Mouse (Mus musculus) liver, embryonic 11.5 days (tissue): ENCODE results near the gene 4931428F04Rik. TPM values are rescaled to one million over a fixed set of nuclear protein-coding genes. Genes with fewer than 3 reads are reported as not detected.
"Not testable (repeated sequence)": the region's sequence is repeated elsewhere in the genome, so short reads cannot be mapped to it uniquely, and the experiment has no call there.

Source experiments
- ATAC-seq: fragments of 200-750 bp; cut with Nextera tagmentation; replicated peaks from 2 replicates; pipeline ENCODE4 v1.8.0; 2017; ENCODE audit warnings: moderate number of reproducible peaks, mild to moderate bottlenecking, moderate TSS enrichment, moderate library complexity; ENCODE audit not compliant: low FRiP score
- DNase-seq: peaks from one replicate; pipeline ENCODE4 v3.0.0-alpha.2; 2017; ENCODE audit warnings: low spot score
- H3K27ac ChIP-seq: fragments of 300-500 bp; sonication (generic); 2 replicates; pipeline ENCODE4 v1.5.1; 2014; ENCODE audit warnings: mild to moderate bottlenecking, low read depth, low read length, control low read depth
- H3K27me3 ChIP-seq: fragments of 300-500 bp; sonication (generic); replicated peaks from 2 replicates; pipeline ENCODE4 v1.6.1; 2014; ENCODE audit warnings: low read length, mixed read lengths; ENCODE audit not compliant: control insufficient read depth, insufficient read depth
- H3K36me3 ChIP-seq: fragments of 300-500 bp; sonication (generic); 2 replicates; pipeline ENCODE4 v1.6.1; 2014; ENCODE audit warnings: mild to moderate bottlenecking, low read length, moderate library complexity, mixed read lengths; ENCODE audit not compliant: control insufficient read depth, insufficient read depth
- H3K4me1 ChIP-seq: fragments of 300-500 bp; sonication (generic); replicated peaks from 2 replicates; pipeline ENCODE4 v1.6.1; 2014; ENCODE audit warnings: low read length, mixed read lengths; ENCODE audit not compliant: control insufficient read depth, insufficient read depth
- H3K4me2 ChIP-seq: fragments of 300-500 bp; sonication (generic); 2 replicates; pipeline ENCODE4 v1.6.1; 2014; ENCODE audit warnings: mild to moderate bottlenecking, control low read depth, moderate library complexity
- H3K4me3 ChIP-seq: fragments of 300-500 bp; sonication (generic); 2 replicates; pipeline ENCODE4 v1.5.1; 2014; ENCODE audit warnings: low read depth, low read length, control low read depth
- H3K9ac ChIP-seq: fragments of 300-500 bp; sonication (generic); 2 replicates; pipeline ENCODE4 v1.6.1; 2014; ENCODE audit warnings: low read depth, low read length, control low read depth
- H3K9me3 ChIP-seq: fragments of 300-500 bp; sonication (generic); 2 replicates; pipeline ENCODE4 v1.6.1; 2016; ENCODE audit warnings: low read length, inconsistent platforms, mixed read lengths; ENCODE audit not compliant: control insufficient read depth
- WGBS: fragments of 180-500 bp; shearing (Covaris S2); extraction: QIAGEN DNeasy Blood & Tissue Kit; methylation state at CpG from one replicate; pipeline ENCODE4 v1.1.7; 2014; 5-methylcytosine and 5-hydroxymethylcytosine counted together
- microRNA counts: library from miRNA; unstranded; fragments of <30 nt; microRNA quantifications from one replicate; lab custom pipeline; 2015
- microRNA-seq: library from miRNA; unstranded; fragments of <30 nt; microRNA quantifications from one replicate; pipeline ENCODE4, GENCODE M21; 2017; ENCODE audit warnings: borderline number of aligned reads
- polyA plus RNA-seq: library from polyadenylated mRNA; unstranded; fragments of >200 nt; fragmentation: Nextera tagmentation; extraction: Ambion mirVana; gene quantifications from 2 replicates; pipeline ENCODE4 v1.2.1, GENCODE M21; 2014

4931428F04Rik gene
- polyA plus RNA-seq, 1 experiment from 2014 or later: 4.7 TPM

DNA sequence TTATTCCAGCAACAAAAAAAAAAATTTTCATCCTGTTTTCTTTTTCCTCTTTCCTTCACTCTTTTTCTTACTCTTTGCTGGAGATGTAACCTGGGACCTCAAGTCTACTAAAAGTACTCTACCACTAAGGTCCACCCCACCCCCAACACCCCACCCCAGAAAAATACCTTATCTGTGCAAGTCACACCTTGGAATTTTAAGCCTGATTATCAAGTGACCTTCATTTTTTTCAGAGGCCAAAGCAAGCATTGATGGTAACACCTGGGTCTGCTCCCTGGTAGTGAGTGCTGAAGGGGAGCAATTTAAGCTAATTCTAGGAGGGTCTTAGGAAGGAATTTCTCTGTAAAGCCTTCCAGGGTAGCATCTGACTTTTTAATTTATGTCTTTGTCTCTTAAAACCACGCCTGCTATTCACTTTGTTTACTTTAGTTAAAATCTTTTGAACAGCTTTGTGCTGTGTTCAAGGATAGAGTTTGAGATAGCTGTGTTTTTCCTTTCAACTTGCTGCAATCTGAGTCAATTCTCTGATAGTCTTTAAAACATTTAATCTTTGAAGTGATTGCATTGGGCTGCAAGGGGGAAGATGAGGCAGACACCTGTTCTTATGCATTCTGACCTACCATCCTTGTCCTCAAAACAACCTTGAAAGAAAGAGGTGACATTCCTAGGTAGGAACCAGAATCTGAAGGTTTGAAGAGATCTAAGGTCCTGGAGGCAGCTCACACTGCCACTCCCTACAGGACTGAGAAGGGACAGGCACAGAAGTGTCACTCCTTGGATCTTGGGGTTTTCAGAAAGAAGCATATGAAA is 56.3 kb downstream of the 4931428F04Rik start:
- no peak for DNase-seq
- Histone ChIP-seq H3K4me3 (no peak overlapping the region), H3K4me2 (no peak overlapping the region; the same call in 1 of the 2 replicates), H3K4me1 (peaks cover 11% of the 10 kb centered on the region), H3K9me3 (no peaks in the 10 kb centered on the region), H3K27ac (no peak overlapping the region), H3K36me3 (peaks cover 3% of the 10 kb centered on the region; the same call in 1 of the 2 replicates), H3K27me3 (no peaks in the 10 kb centered on the region), H3K9ac (no peak overlapping the region)
- peak; percentile 47; the same call in 1 of the 2 replicates for ATAC-seq
- 60% methylated on average over 1 of the region's 1 CpGs for WGBS

DNA sequence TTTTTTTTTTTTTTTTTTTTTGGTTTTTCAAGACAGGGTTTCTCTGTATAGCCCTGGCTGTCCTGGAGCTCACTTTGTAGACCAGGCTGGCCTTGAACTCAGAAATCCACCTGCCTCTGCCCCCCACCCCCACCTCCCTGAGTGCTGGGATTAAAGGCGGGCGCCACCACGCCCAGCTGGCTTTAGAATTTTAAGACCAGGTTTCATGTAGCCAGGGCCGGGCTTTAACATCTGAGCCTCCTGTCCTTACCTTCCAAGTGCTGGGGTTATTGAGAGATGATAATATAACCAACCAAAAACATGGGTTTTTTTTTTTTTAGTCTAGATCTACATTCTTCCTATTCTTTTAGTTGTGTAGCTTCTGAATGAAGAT is 57.4 kb downstream of the 4931428F04Rik start:
- H3K9me3 ChIP-seq, DNase-seq, H3K36me3 ChIP-seq, H3K27me3 ChIP-seq, H3K9ac ChIP-seq, H3K4me2 ChIP-seq, H3K4me3 ChIP-seq, H3K27ac ChIP-seq, ATAC-seq: not testable (repeated sequence)
- H3K4me1 ChIP-seq: peaks cover 11% of the 10 kb centered on the region
- 93% methylated on average over 4 of the region's 4 CpGs for WGBS

DNA sequence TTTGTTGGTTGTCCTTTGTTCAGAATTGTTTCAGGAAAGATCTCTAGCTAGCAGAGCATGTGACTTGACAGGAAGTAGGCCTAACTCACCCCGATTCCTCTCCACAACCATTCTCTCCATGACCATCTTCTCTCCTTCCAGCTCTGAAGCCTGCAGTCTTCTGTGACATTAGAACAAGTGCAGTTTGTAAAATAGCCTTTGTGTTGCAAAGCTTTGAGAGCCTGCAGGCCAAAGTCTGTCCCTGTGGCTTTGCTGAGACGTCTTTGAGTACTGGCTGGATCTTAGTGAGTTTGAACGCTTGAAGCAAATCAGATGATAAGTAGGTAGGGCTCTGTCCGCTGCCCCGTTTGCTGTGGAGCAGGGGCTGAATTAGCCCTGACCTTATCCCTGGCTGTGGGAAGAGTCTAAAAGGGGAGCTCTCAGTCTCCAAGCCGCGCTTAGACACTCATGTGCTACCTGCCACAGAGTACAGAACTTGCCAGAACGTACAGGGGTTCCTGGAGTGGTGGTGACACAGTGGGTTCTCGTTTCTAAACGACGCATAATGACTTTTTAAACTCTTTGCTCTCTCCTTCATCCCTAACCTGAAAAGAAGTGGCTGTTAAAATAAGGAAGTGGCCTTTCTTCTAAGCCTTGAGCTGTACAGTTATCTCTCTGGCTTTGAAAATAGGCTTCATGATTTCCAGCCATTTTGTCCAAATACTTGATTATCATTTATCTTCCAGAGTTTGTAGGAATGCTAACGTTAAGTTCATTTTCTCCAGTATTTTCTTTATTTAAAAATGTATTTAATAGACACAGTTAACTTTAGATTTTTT is 58.0 kb downstream of the 4931428F04Rik start:
- 76% methylated on average over 12 of the region's 12 CpGs for WGBS
- Histone ChIP-seq H3K4me3 (no peak overlapping the region), H3K36me3 (peaks cover 3% of the 10 kb centered on the region; the same call in 1 of the 2 replicates), H3K4me1 (peaks cover 11% of the 10 kb centered on the region), H3K9me3 (no peaks in the 10 kb centered on the region), H3K27ac (no peak overlapping the region), H3K4me2 (no peak overlapping the region), H3K27me3 (no peaks in the 10 kb centered on the region), H3K9ac (no peak overlapping the region)
- DNase-seq (no peak), ATAC-seq (no peak)

MicroRNA genes within 50 kb of the gene (microRNA counts, 519-probe panel; counts per million panel counts)
- microRNA mmu-miR-328 (lab: Ali Mortazavi, UCI): 2,944 counts per million, percentile 11 among the panel's probes with 10 or more counts

Small RNA genes lying within 50 kb of the gene (microRNA-seq; reads per million reads assigned to microRNA genes)
- gene Gm27320 (not detected), gene Mir328 (367 reads per million, percentile 62 among the genes with 10 or more reads in this experiment)

Other genes with a start within 250 kb of the 4931428F04Rik start
- not detected in 2 replicates for gene Ces3a, start 241.3 kb downstream of the 4931428F04Rik start, polyA plus RNA-seq
- not detected in 2 replicates for gene Ces3b, start 206.1 kb downstream of the 4931428F04Rik start, polyA plus RNA-seq
- gene Ces4a, start 158.1 kb downstream of the 4931428F04Rik start, polyA plus RNA-seq: not detected in 2 replicates
- 31.1 and 32.7 TPM in 2 replicates for gene Cbfb, start 119.2 kb downstream of the 4931428F04Rik start, polyA plus RNA-seq
- 24.0 and 25.2 TPM in 2 replicates for gene D230025D16Rik, start 64.7 kb downstream of the 4931428F04Rik start, polyA plus RNA-seq
- 4.2 and 4.4 TPM in 2 replicates for gene B3gnt9, start 34.7 kb downstream of the 4931428F04Rik start, polyA plus RNA-seq
- gene Tradd, start 25.3 kb downstream of the 4931428F04Rik start, polyA plus RNA-seq: 23.1 and 23.2 TPM in 2 replicates
- 2.0 and 2.4 TPM in 2 replicates for gene Fbxl8, start 25.2 kb downstream of the 4931428F04Rik start, polyA plus RNA-seq
- gene Hsf4, start 20.1 kb downstream of the 4931428F04Rik start, polyA plus RNA-seq: 0.19 TPM in 1 of 2 replicates, not detected in the other
- 0.14 and 0.51 TPM in 2 replicates for gene Nol3, start 13.7 kb downstream of the 4931428F04Rik start, polyA plus RNA-seq
- 13.7 and 19.6 TPM in 2 replicates for gene Exoc3l, start 6.2 kb upstream of the 4931428F04Rik start, polyA plus RNA-seq
- 266 and 301 TPM in 2 replicates for gene E2f4, start 7.8 kb upstream of the 4931428F04Rik start, polyA plus RNA-seq
- 2.6 and 3.0 TPM in 2 replicates for gene Elmo3, start 15.7 kb upstream of the 4931428F04Rik start, polyA plus RNA-seq
- 5.7 and 6.2 TPM in 2 replicates for gene Lrrc29, start 36.4 kb upstream of the 4931428F04Rik start, polyA plus RNA-seq
- gene Tmem208, start 36.5 kb upstream of the 4931428F04Rik start, polyA plus RNA-seq: 138 and 142 TPM in 2 replicates
- gene Fhod1, start 58.1 kb upstream of the 4931428F04Rik start, polyA plus RNA-seq: 2.3 and 3.1 TPM in 2 replicates
- 1.5 and 1.6 TPM in 2 replicates for gene Slc9a5, start 59.0 kb upstream of the 4931428F04Rik start, polyA plus RNA-seq
- gene Plekhg4, start 83.4 kb upstream of the 4931428F04Rik start, polyA plus RNA-seq: 0.30 TPM in 1 of 2 replicates, not detected in the other
- gene Kctd19, start 123.6 kb upstream of the 4931428F04Rik start, polyA plus RNA-seq: not detected in 2 replicates
- 0.19 TPM in 1 of 2 replicates, not detected in the other for gene Lrrc36, start 123.7 kb upstream of the 4931428F04Rik start, polyA plus RNA-seq
- 3.1 and 3.2 TPM in 2 replicates for gene Tppp3, start 181.7 kb upstream of the 4931428F04Rik start, polyA plus RNA-seq
- 6.4 and 8.9 TPM in 2 replicates for gene Zdhhc1, start 207.0 kb upstream of the 4931428F04Rik start, polyA plus RNA-seq
- 13.8 and 16.4 TPM in 2 replicates for gene Hsd11b2, start 228.9 kb upstream of the 4931428F04Rik start, polyA plus RNA-seq